Mouse (Mus musculus) lung, postnatal 0 days (tissue): Measurements from ENCODE around the gene Gfod1. TPM values are rescaled to one million over a fixed set of nuclear protein-coding genes. Genes with fewer than 3 reads are reported as not detected.

ENCODE experiments used
- ATAC-seq: fragments of 200-750 bp; cut with Nextera tagmentation; 2 replicates; pipeline ENCODE4 v1.8.0; 2017; ENCODE audit warnings: moderate library complexity
- DNase-seq: peaks from one replicate; pipeline ENCODE4 v3.0.0-alpha.2; 2016; ENCODE audit warnings: low spot score
- H3K27ac ChIP-seq: fragments of 300-500 bp; sonication (generic); 2 replicates; pipeline ENCODE4 v1.5.1; 2014; ENCODE audit warnings: antibody characterized with exemption, mild to moderate bottlenecking, low read length, mixed read lengths
- H3K27me3 ChIP-seq: fragments of 300-500 bp; sonication (generic); replicated peaks from 2 replicates; pipeline ENCODE4 v1.6.1; 2014; ENCODE audit warnings: low read length, mixed read lengths; ENCODE audit not compliant: insufficient read depth
- H3K36me3 ChIP-seq: fragments of 300-500 bp; sonication (generic); 2 replicates; pipeline ENCODE4 v1.6.1; 2014; ENCODE audit warnings: low read length, mixed read lengths; ENCODE audit not compliant: insufficient read depth
- H3K4me1 ChIP-seq: fragments of 300-500 bp; sonication (generic); 2 replicates; pipeline ENCODE4 v1.6.1; 2014; ENCODE audit warnings: antibody characterized with exemption, low read depth, low read length, mixed read lengths; ENCODE audit not compliant: insufficient read depth
- H3K4me2 ChIP-seq: fragments of 300-500 bp; sonication (generic); replicated peaks from 2 replicates; pipeline ENCODE4 v1.6.1; 2014; ENCODE audit warnings: low read depth, mild to moderate bottlenecking, low read length, moderate library complexity, mixed read lengths
- H3K4me3 ChIP-seq: fragments of 300-500 bp; sonication (generic); 2 replicates; pipeline ENCODE4 v1.5.1; 2014; ENCODE audit warnings: low read depth, low read length
- H3K9ac ChIP-seq: fragments of 300-500 bp; sonication (generic); replicated peaks from 2 replicates; pipeline ENCODE4 v1.6.1; 2014; ENCODE audit warnings: low read depth, mild to moderate bottlenecking
- H3K9me3 ChIP-seq: fragments of 300-500 bp; sonication (generic); 2 replicates; pipeline ENCODE4 v1.6.1; 2016; ENCODE audit warnings: low read length, mixed read lengths
- CTCF ChIP-seq: IDR thresholded peaks from 2 replicates; pipeline ENCODE4 v1.5.1; 2016; ENCODE audit warnings: antibody characterized with exemption, mild to moderate bottlenecking
- EP300 ChIP-seq: IDR thresholded peaks from 2 replicates; pipeline ENCODE4 v1.6.1; 2016; ENCODE audit warnings: antibody characterized with exemption, mild to moderate bottlenecking, control low read depth
- WGBS: fragments of 180-500 bp; shearing (Covaris S2); extraction: QIAGEN DNeasy Blood & Tissue Kit; methylation state at CpG from one replicate; pipeline ENCODE4 v1.1.7; 2014; 5-methylcytosine and 5-hydroxymethylcytosine counted together
- polyA plus RNA-seq: library from polyadenylated mRNA; unstranded; fragments of >200 nt; fragmentation: Nextera tagmentation; extraction: Ambion mirVana; gene quantifications from 2 replicates; pipeline ENCODE4 v1.2.1, GENCODE M21; 2015

Gfod1 gene
- polyA plus RNA-seq, 1 experiment from 2014 or later: 1.6 TPM

DNA sequence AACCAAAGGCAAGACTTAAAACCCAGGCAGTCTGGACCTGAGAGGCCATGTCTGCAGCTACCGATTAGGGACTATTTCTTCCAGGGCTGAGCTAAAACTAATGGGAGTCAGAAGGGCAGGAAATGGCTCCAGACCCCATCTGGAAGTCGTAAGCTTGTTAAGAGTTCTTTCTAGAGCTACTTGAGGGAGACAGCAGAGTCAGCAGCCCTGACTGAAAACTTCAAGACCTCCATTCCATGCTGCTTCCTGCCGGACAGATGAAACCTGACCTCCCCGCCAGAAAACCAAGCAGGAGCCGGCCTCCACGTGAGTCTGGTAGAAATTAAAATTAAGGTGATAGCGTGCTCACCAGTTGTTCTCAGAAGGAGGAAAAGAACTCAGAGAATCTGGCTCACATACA lies 60.2 kb downstream of the Gfod1 start:
- DNase-seq (no peak), ATAC-seq (no peak)
- no peaks in the 10 kb centered on the region for H3K36me3 ChIP-seq
- peak overlapping the region; percentile 12; the same call in 1 of the 2 replicates for H3K27ac ChIP-seq
- H3K4me2 ChIP-seq: no peak overlapping the region
- no peak overlapping the region for H3K9ac ChIP-seq
- WGBS: 38% methylated on average over 7 of the region's 7 CpGs
- no peaks in the 10 kb centered on the region for H3K27me3 ChIP-seq
- H3K9me3 ChIP-seq: no peaks in the 10 kb centered on the region
- H3K4me1 ChIP-seq: peaks cover 17% of the 10 kb centered on the region; the same call in 1 of the 2 replicates
- TF ChIP-seq EP300 (no peak), CTCF (no peak)
- H3K4me3 ChIP-seq: no peak overlapping the region

GRCm38 (mm10) chr13:43243240-43243639 lies 60.7 kb downstream of the Gfod1 start:
- H3K4me1 ChIP-seq: peaks cover 17% of the 10 kb centered on the region; the same call in 1 of the 2 replicates
- TF ChIP-seq CTCF: no peak
- TF ChIP-seq EP300: no peak
- no peak overlapping the region for H3K4me3 ChIP-seq
- no peak overlapping the region for H3K9ac ChIP-seq
- ATAC-seq: no peak
- DNase-seq: no peak
- H3K27me3 ChIP-seq: no peaks in the 10 kb centered on the region
- H3K27ac ChIP-seq: no peak overlapping the region
- H3K4me2 ChIP-seq: no peak overlapping the region
- 91% methylated on average over 3 of the region's 3 CpGs for WGBS
- H3K36me3 ChIP-seq: no peaks in the 10 kb centered on the region
- H3K9me3 ChIP-seq: no peaks in the 10 kb centered on the region

- ATAC-seq (no peak), DNase-seq (no peak)
- no peaks in the 10 kb centered on the region for H3K9me3 ChIP-seq
- no peaks in the 10 kb centered on the region for H3K36me3 ChIP-seq
- H3K27ac ChIP-seq: no peak overlapping the region
- H3K4me2 ChIP-seq: no peak overlapping the region
- 84% methylated on average over 2 of the region's 2 CpGs for WGBS
- peaks cover 17% of the 10 kb centered on the region; the same call in 1 of the 2 replicates for H3K4me1 ChIP-seq
- no peak overlapping the region for H3K4me3 ChIP-seq
- TF ChIP-seq EP300: no peak
- no peak overlapping the region for H3K9ac ChIP-seq
- no peaks in the 10 kb centered on the region for H3K27me3 ChIP-seq
Measured at GRCm38 (mm10) chr13:43241750-43242149, 62.2 kb downstream of the Gfod1 start.

- TF ChIP-seq CTCF (no peak), EP300 (no peak)
- 4% methylated on average over 1 of the region's 1 CpGs for WGBS
- no peak for DNase-seq
- Histone ChIP-seq H3K4me3 (no peak overlapping the region), H3K9me3 (no peaks in the 10 kb centered on the region), H3K36me3 (no peaks in the 10 kb centered on the region), H3K4me2 (no peak overlapping the region), H3K27me3 (no peaks in the 10 kb centered on the region), H3K9ac (no peak overlapping the region), H3K4me1 (peaks cover 17% of the 10 kb centered on the region; the same call in 1 of the 2 replicates), H3K27ac (no peak overlapping the region)
- no peak for ATAC-seq
Measured at GRCm38 (mm10) chr13:43241069-43241468, 62.9 kb downstream of the Gfod1 start.

GRCm38 (mm10) chr13:43239790-43240216 lies 64.2 kb downstream of the Gfod1 start:
- TF ChIP-seq CTCF (no peak), EP300 (peak; percentile 96)
- Histone ChIP-seq H3K4me1 (peaks cover 22% of the 10 kb centered on the region; the same call in 1 of the 2 replicates), H3K4me2 (no peak overlapping the region), H3K4me3 (no peak overlapping the region), H3K36me3 (no peaks in the 10 kb centered on the region), H3K9ac (no peak overlapping the region), H3K9me3 (no peaks in the 10 kb centered on the region), H3K27me3 (no peaks in the 10 kb centered on the region), H3K27ac (no peak overlapping the region)
- peak; percentile 86 for DNase-seq
- WGBS: 38% methylated on average over 11 of the region's 11 CpGs
- ATAC-seq: peak; percentile 65

- Histone ChIP-seq H3K9ac (no peak overlapping the region), H3K27me3 (no peaks in the 10 kb centered on the region), H3K27ac (0 out of 2 replicates have a peak overlapping the region, but pooled peaks have one; percentile 1), H3K4me1 (peaks cover 29% of the 10 kb centered on the region; the same call in 1 of the 2 replicates), H3K9me3 (no peaks in the 10 kb centered on the region), H3K4me2 (no peak overlapping the region), H3K36me3 (no peaks in the 10 kb centered on the region), H3K4me3 (no peak overlapping the region)
- DNase-seq (peak; percentile 69), ATAC-seq (peak; percentile 56)
- WGBS: 40% methylated on average over 6 of the region's 6 CpGs
- TF ChIP-seq EP300 (peak; percentile 93), CTCF (no peak)
Measured at GRCm38 (mm10) chr13:43236630-43237029, 67.3 kb downstream of the Gfod1 start.

DNA sequence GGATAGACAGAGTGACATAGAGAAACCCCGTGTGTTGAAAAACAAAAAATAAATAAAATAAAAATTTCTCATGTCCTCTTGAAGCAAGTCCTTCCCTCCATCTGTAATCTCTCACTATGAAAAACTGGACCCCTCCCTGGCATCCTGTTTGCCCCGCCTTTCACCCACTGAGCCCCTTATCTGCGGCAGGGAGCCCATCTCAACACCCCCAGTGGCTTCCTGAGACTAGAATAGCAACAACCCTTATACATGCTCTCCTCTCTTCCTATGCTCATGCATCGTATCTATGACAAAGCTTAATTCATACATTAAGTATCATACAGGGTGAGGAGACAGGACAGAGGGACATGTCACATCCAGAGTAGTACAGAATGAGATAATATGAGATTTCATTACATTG lies 68.0 kb downstream of the Gfod1 start:
- Histone ChIP-seq H3K4me1 (peaks cover 29% of the 10 kb centered on the region; the same call in 1 of the 2 replicates), H3K36me3 (no peaks in the 10 kb centered on the region), H3K27ac (0 out of 2 replicates have a peak overlapping the region, but pooled peaks have one; percentile 1), H3K4me3 (no peak overlapping the region), H3K4me2 (no peak overlapping the region), H3K9ac (no peak overlapping the region), H3K27me3 (no peaks in the 10 kb centered on the region), H3K9me3 (no peaks in the 10 kb centered on the region)
- WGBS: 29% methylated on average over 4 of the region's 4 CpGs
- no peak for DNase-seq
- no peak for ATAC-seq
- TF ChIP-seq CTCF: no peak
- TF ChIP-seq EP300: no peak
